Mouse (Mus musculus): ENCODE data around the gene Ms4a4c. TPM values are rescaled to one million over a fixed set of nuclear protein-coding genes. Genes with fewer than 3 reads are reported as not detected.

The Ms4a4c gene
- 1.3 TPM for polyA plus RNA-seq (2014; fragmentation: Illumina TruSeq; extraction: RNeasy Lipid Tissue Mini Kit (QIAGEN cat#74804); ENCODE audit: low read depth, low replicate concordance)

DNA sequence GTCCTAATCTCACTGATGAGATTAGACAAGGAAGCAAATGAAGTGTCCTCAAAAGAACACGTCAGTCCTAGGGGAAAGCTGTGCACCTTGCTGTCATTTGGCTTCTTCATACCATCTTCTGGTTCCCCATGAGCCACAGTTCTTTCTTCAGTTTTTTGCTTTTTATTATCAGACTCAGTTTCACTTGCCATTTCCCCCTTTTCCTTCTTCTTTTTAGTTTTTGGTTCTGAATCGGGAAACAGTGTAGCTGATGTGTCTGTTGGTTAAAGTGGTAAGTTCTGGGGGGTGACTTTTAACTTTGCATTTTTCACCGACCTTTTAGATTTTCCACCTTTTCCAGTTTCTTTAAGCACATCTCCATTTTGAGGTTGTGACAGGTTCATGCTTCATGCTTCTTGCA lies at the start of gene Ms4a4c:
Gene Ms4a4c, plus strand, starts transcription at position 244 of the 400 bp plus-strand sequence.

DNA sequence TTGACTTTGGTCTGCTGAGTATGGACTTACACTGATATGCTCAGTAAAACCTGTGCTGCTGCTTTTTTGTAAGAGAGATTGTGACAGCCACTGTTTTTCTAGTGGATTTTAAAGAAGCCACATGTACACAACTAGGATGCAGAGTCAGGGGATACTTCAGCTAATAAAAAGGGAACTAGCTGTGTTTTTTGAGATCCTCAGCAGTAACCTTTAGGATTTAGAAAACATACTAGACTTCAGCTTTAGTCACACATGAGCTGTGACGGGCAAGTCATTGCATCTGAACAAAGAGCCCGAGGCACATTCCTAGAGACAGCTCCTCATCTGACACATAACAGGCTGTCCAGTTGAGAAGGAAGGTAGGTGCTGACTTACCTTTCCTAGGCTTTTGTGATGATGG lies 29.3 kb upstream of the Ms4a4c start, which contains the start of gene Ms4a4a:
Gene Ms4a4a, plus strand, starts transcription at position 251 of the 400 bp plus-strand sequence.

GRCm38 (mm10) chr19:11443338-11443737 lies 38.8 kb downstream of the Ms4a4c start, which contains the start of gene Ms4a4b:
Ms4a4b (plus strand) TSS chr19:11443553.

DNA sequence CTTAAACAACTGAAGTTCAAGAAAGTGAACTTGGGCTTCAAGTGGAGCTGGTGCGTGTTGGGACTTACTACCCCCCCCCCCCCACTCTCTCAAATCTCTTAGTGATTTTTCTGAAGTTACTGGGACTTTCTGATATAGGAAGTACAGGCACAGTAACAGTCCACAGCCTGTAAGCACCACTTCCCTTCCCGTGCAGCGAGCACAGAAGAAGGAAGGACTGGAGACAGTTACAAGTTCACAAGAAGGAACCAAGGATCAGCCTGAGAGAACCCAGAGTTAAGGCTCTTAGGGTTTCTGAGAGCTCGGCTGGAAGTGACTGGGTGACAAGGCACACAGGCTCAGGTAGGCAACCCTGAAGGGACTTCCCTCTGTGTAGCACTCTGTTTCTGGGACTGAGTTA lies 64.6 kb downstream of the Ms4a4c start, which contains the start of gene Ms4a6c:
Gene Ms4a6c, plus strand, starts transcription at position 152 of the 400 bp plus-strand sequence.

Other genes with a start within 250 kb of the Ms4a4c start
- gene 1700025F22Rik, start 239.4 kb upstream of the Ms4a4c start, polyA plus RNA-seq (2014; fragmentation: Illumina TruSeq; extraction: RNeasy Lipid Tissue Mini Kit (QIAGEN cat#74804); ENCODE audit: low read depth, low replicate concordance) = not detected
- gene Ms4a13, start 208.0 kb upstream of the Ms4a4c start, polyA plus RNA-seq (2014; fragmentation: Illumina TruSeq; extraction: RNeasy Lipid Tissue Mini Kit (QIAGEN cat#74804); ENCODE audit: low read depth, low replicate concordance) = not detected
- not detected for gene Ms4a12, start 172.3 kb upstream of the Ms4a4c start, polyA plus RNA-seq (2014; fragmentation: Illumina TruSeq; extraction: RNeasy Lipid Tissue Mini Kit (QIAGEN cat#74804); ENCODE audit: low read depth, low replicate concordance)
- gene Ms4a1, start 138.5 kb upstream of the Ms4a4c start, polyA plus RNA-seq (2014; fragmentation: Illumina TruSeq; extraction: RNeasy Lipid Tissue Mini Kit (QIAGEN cat#74804); ENCODE audit: low read depth, low replicate concordance) = 0.53 TPM
- not detected for gene Ms4a5, start 120.9 kb upstream of the Ms4a4c start, polyA plus RNA-seq (2014; fragmentation: Illumina TruSeq; extraction: RNeasy Lipid Tissue Mini Kit (QIAGEN cat#74804); ENCODE audit: low read depth, low replicate concordance)
- 0.53 TPM for gene Ms4a14, start 90.3 kb upstream of the Ms4a4c start, polyA plus RNA-seq (2014; fragmentation: Illumina TruSeq; extraction: RNeasy Lipid Tissue Mini Kit (QIAGEN cat#74804); ENCODE audit: low read depth, low replicate concordance)
- gene Ms4a7, start 68.6 kb upstream of the Ms4a4c start, polyA plus RNA-seq (2014; fragmentation: Illumina TruSeq; extraction: RNeasy Lipid Tissue Mini Kit (QIAGEN cat#74804); ENCODE audit: low read depth, low replicate concordance) = 3.0 TPM
- 0.61 TPM for gene Ms4a4a, start 29.2 kb upstream of the Ms4a4c start, polyA plus RNA-seq (2014; fragmentation: Illumina TruSeq; extraction: RNeasy Lipid Tissue Mini Kit (QIAGEN cat#74804); ENCODE audit: low read depth, low replicate concordance)
- 1.1 TPM for gene Ms4a4b, start 38.8 kb downstream of the Ms4a4c start, polyA plus RNA-seq (2014; fragmentation: Illumina TruSeq; extraction: RNeasy Lipid Tissue Mini Kit (QIAGEN cat#74804); ENCODE audit: low read depth, low replicate concordance)
- 4.2 TPM for gene Ms4a6c, start 64.6 kb downstream of the Ms4a4c start, polyA plus RNA-seq (2014; fragmentation: Illumina TruSeq; extraction: RNeasy Lipid Tissue Mini Kit (QIAGEN cat#74804); ENCODE audit: low read depth, low replicate concordance)
- gene Gm8369, start 81.2 kb downstream of the Ms4a4c start, polyA plus RNA-seq (2014; fragmentation: Illumina TruSeq; extraction: RNeasy Lipid Tissue Mini Kit (QIAGEN cat#74804); ENCODE audit: low read depth, low replicate concordance) = not detected
- gene Ms4a6b, start 111.7 kb downstream of the Ms4a4c start, polyA plus RNA-seq (2014; fragmentation: Illumina TruSeq; extraction: RNeasy Lipid Tissue Mini Kit (QIAGEN cat#74804); ENCODE audit: low read depth, low replicate concordance) = 2.7 TPM
- gene Ms4a4d, start 132.0 kb downstream of the Ms4a4c start, polyA plus RNA-seq (2014; fragmentation: Illumina TruSeq; extraction: RNeasy Lipid Tissue Mini Kit (QIAGEN cat#74804); ENCODE audit: low read depth, low replicate concordance) = 2.9 TPM
- gene Ms4a6d, start 200.1 kb downstream of the Ms4a4c start, polyA plus RNA-seq (2014; fragmentation: Illumina TruSeq; extraction: RNeasy Lipid Tissue Mini Kit (QIAGEN cat#74804); ENCODE audit: low read depth, low replicate concordance) = 0.97 TPM
- gene Ms4a2, start 218.9 kb downstream of the Ms4a4c start, polyA plus RNA-seq (2014; fragmentation: Illumina TruSeq; extraction: RNeasy Lipid Tissue Mini Kit (QIAGEN cat#74804); ENCODE audit: low read depth, low replicate concordance) = 5.0 TPM
- gene Ms4a3, start 236.1 kb downstream of the Ms4a4c start, polyA plus RNA-seq (2014; fragmentation: Illumina TruSeq; extraction: RNeasy Lipid Tissue Mini Kit (QIAGEN cat#74804); ENCODE audit: low read depth, low replicate concordance) = not detected